Mouse (Mus musculus) heart, adult 2 months (tissue): ENCODE measurements around the gene Lsm10. TPM values are rescaled to one million over a fixed set of nuclear protein-coding genes. Genes with fewer than 3 reads are reported as not detected.
A peak's percentile ranks its signal among the peaks of the same experiment; 100 is the strongest.

ENCODE experiments used
- DNase-seq, 2 experiments: peaks; one replicate each; pipeline ENCODE4 v3.0.0; 2021
- H3K27ac ChIP-seq: fragments of 200-600 bp; 2 replicates; pipeline ENCODE4 v1.8.1; 2022
- H3K27me3 ChIP-seq: fragments of 200-500 bp; 2 replicates; pipeline ENCODE4 v1.6.1; 2012; ENCODE audit warnings: mild to moderate bottlenecking, low read length, inconsistent platforms, mixed read lengths; ENCODE audit not compliant: control insufficient read depth, insufficient read depth
- H3K36me3 ChIP-seq: fragments of 200-500 bp; 2 replicates; pipeline ENCODE4 v1.6.1; 2012; ENCODE audit warnings: low read length, inconsistent platforms; ENCODE audit not compliant: control insufficient read depth, insufficient read depth
- H3K4me1 ChIP-seq: fragments of 200-500 bp; 2 replicates; pipeline ENCODE4 v1.6.1; 2011; ENCODE audit warnings: low read length; ENCODE audit not compliant: control insufficient read depth, insufficient read depth
- H3K4me3 ChIP-seq: fragments of 200-600 bp; 2 replicates; pipeline ENCODE4 v1.8.1; 2022
- H3K79me2 ChIP-seq: fragments of 200-500 bp; replicated peaks from 2 replicates; pipeline ENCODE4 v1.6.1; 2012; ENCODE audit warnings: mild to moderate bottlenecking, inconsistent platforms, low read length, moderate library complexity, mixed read lengths; ENCODE audit not compliant: control insufficient read depth, insufficient read depth
- H3K9ac ChIP-seq: fragments of 200-500 bp; 2 replicates; pipeline ENCODE4 v1.6.1; 2012; ENCODE audit warnings: low read depth, mild to moderate bottlenecking, control low read depth, inconsistent platforms, low read length, mixed read lengths
- CTCF ChIP-seq: fragments of 200-600 bp; IDR thresholded peaks from 2 replicates; pipeline ENCODE4 v1.8.1; 2022; ENCODE audit warnings: antibody characterized with exemption, mild to moderate bottlenecking, moderate library complexity
- EP300 ChIP-seq: fragments of 200-500 bp; IDR thresholded peaks from 2 replicates; pipeline ENCODE4 v1.6.1; 2011; ENCODE audit warnings: low read depth, low read length, control low read depth; ENCODE audit not compliant: insufficient read depth
- POLR2A ChIP-seq: fragments of 200-500 bp; IDR thresholded peaks from 2 replicates; pipeline ENCODE4 v1.6.1; 2011; ENCODE audit warnings: mild to moderate bottlenecking, low read depth, low read length, control low read depth; ENCODE audit not compliant: insufficient read depth
- WGBS: fragments of 180-500 bp; shearing (Covaris S2); methylation state at CpG from one replicate; pipeline ENCODE4 v1.1.7; 2018; 5-methylcytosine and 5-hydroxymethylcytosine counted together
- intact Hi-C: fragments of 180-260 bp; cut with DNase I; formaldehyde crosslinking; loops from one replicate; pipeline ENCODE4 v1.15.1; 2025
- long read RNA-seq: library from polyadenylated mRNA; stranded (forward); transcript quantifications from one replicate; pipeline ENCODE4 v2.0.0, GENCODE M21; 2021
- polyA plus RNA-seq: library from polyadenylated mRNA; depleted of rRNA; stranded (reverse); fragments of >200 nt; gene quantifications from 2 replicates; pipeline ENCODE4 v1.2.3, GENCODE M21; 2012; rRNA removed
- total RNA-seq, 2 experiments: library from RNA; stranded (reverse); gene quantifications; 2 replicates each; pipeline ENCODE4 v1.2.3; 2021

Gene Lsm10
- total RNA-seq = 10 to 100 TPM; 17.0 to 18.9 TPM
- polyA plus RNA-seq = 33.1 and 33.8 TPM in 2 replicates
- long read RNA-seq, transcript Lsm10-201 (2 exons, 943 nt) = major isoform, 12 of 12 reads
- long read RNA-seq, partial matches to known transcripts = 0 of 12 reads
- long read RNA-seq, other reads (novel, unspliced or antisense) = 0 of 12 reads

DNA sequence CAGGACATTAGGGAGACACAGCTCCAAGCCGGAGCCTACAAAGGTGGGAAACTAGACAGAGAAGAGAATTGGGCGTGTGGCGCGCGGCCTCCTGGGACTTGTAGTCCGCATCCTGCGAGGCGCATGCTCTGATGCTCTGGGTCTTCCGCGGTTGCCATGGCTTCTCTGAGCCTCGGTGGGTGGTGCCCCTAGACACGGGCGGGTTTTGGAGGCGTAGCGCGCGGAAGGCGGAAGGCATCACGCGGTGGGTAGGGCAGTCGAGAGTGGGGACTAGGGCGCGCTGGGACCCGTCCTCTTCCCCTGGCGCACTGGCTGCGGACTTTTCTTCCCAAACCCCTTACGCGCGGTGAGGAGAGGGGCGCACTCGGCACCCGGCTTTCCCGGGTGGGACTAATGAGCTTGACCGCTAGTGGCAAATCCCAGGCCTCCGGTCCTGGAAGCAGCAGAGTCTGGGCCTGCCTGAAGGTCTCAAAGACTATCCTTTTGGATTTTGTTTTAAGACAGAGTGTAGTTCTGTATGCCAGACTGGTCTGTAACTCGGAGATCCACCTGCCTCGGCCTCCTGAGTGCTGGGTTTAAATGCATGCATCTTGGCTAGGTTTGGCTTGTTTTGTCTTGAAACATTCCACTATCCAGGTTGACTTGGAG, at the start of gene Lsm10:
Gene Lsm10, plus strand, starts transcription at position 160 of the 648 bp plus-strand sequence.
- TF ChIP-seq EP300 = peak; percentile 47; the same call in 1 of the 2 replicates
- TF ChIP-seq CTCF = 0 out of 2 replicates have a peak, but pooled peaks have one; percentile 4
- peak; percentile 88 for TF ChIP-seq POLR2A
- intact Hi-C loops = no loop called here
- H3K79me2 ChIP-seq = 0 out of 2 replicates have a peak, but pooled peaks cover 1% of the 10 kb centered on the region
- H3K4me3 ChIP-seq = peak within 1 kb of the TSS; percentile 80
- peak; percentile 94 to 97 for DNase-seq
- peak within 1 kb of the TSS; percentile 88 for H3K27ac ChIP-seq
- H3K36me3 ChIP-seq = no peaks in the 10 kb centered on the region
- H3K4me1 ChIP-seq = peaks cover 5% of the 10 kb centered on the region
- H3K27me3 ChIP-seq = no peaks in the 10 kb centered on the region
- peak within 1 kb of the TSS; percentile 87 for H3K9ac ChIP-seq
- 2% methylated on average over 37 of the region's 37 CpGs for WGBS

DNA sequence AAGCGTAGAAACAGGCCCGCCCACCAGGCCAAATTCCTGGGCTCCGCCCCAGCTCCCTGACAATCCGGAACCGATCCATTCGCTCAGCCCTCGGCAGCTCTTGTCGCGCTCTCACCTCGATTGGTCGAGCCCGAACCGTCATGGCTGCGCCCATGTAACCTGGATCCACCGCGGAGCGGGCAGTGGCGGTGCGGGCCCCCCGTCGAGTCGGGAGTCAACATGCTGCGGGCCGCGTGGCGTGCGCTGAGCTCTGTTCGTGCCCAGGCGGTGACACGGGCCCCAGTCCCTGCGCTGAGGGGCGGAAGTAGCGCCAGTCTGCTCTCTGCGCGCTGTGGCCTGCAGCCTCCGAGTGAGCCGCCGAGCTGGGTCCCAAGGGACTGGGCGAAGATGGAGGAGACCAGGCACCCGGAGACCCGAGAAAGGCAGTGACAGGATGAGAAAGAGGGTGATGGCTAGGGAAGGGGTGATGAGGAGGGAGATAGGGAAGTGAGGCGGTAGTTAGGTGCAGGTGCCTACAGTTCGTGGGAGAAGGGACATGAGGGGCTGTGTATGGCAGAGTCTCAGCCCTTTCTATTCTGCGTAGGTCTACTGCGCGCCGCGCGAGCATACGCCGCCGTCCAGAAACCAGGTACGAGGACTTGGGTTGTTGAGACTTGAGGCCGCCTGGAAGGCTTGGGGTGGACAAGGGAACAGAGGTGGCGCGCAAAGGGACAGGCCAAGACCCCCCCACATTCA, 49.4 kb upstream of the Lsm10 start, which contains the start of gene Mrps15:
Gene Mrps15, plus strand, starts transcription at position 75 of the 735 bp plus-strand sequence.
- under 1% methylated on average over 56 of the region's 56 CpGs for WGBS

DNA sequence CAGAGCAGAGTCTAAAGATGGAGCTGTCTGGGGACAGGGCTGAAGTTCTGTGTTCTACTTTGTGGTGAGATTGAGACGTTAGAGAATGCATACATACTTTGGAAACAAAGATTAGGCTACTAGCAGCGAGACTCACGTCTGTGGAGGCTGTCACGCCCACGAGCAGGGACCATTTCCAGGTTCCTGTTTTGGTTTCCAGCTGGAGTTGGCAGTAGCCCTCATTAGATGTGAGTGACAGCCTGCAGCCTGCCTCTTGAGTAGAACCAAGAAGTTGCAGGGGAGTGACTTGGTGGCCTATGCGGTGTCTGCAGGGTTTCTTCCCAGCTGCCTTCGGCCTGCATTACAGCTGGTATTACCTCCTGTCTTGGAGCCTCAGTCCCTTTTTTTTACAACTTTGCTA, 44.8 kb upstream of the Lsm10 start:
- H3K4me1 ChIP-seq = peaks cover 2% of the 10 kb centered on the region
- no peak for TF ChIP-seq EP300
- no peak for TF ChIP-seq CTCF
- no peak for TF ChIP-seq POLR2A
- H3K79me2 ChIP-seq = no peaks in the 10 kb centered on the region
- H3K36me3 ChIP-seq = no peaks in the 10 kb centered on the region
- 35% methylated on average over 7 of the region's 7 CpGs for WGBS
- DNase-seq = peak in 1 of 2 experiments; percentile 38
- no peak overlapping the region for H3K9ac ChIP-seq
- no peak overlapping the region for H3K4me3 ChIP-seq
- H3K27me3 ChIP-seq = no peaks in the 10 kb centered on the region
- intact Hi-C loops = no loop called here
- H3K27ac ChIP-seq = no peak overlapping the region

More for the DNA sequence above, 49.4 kb upstream of the Lsm10 start, which contains the start of gene Mrps15:
- Histone ChIP-seq H3K79me2 (no peaks in the 10 kb centered on the region), H3K4me1 (peaks cover 2% of the 10 kb centered on the region), H3K36me3 (no peaks in the 10 kb centered on the region), H3K4me3 (peak within 1 kb of the TSS; percentile 93), H3K9ac (peak within 1 kb of the TSS; percentile 96), H3K27ac (peak within 1 kb of the TSS; percentile 73), H3K27me3 (no peaks in the 10 kb centered on the region)
- TF ChIP-seq CTCF = no peak
- TF ChIP-seq POLR2A = peak; percentile 55; the same call in 1 of the 2 replicates
- peak; percentile 71 for TF ChIP-seq EP300
- peak; percentile 87 to 89 for DNase-seq
- intact Hi-C loops = no loop called here

DNA sequence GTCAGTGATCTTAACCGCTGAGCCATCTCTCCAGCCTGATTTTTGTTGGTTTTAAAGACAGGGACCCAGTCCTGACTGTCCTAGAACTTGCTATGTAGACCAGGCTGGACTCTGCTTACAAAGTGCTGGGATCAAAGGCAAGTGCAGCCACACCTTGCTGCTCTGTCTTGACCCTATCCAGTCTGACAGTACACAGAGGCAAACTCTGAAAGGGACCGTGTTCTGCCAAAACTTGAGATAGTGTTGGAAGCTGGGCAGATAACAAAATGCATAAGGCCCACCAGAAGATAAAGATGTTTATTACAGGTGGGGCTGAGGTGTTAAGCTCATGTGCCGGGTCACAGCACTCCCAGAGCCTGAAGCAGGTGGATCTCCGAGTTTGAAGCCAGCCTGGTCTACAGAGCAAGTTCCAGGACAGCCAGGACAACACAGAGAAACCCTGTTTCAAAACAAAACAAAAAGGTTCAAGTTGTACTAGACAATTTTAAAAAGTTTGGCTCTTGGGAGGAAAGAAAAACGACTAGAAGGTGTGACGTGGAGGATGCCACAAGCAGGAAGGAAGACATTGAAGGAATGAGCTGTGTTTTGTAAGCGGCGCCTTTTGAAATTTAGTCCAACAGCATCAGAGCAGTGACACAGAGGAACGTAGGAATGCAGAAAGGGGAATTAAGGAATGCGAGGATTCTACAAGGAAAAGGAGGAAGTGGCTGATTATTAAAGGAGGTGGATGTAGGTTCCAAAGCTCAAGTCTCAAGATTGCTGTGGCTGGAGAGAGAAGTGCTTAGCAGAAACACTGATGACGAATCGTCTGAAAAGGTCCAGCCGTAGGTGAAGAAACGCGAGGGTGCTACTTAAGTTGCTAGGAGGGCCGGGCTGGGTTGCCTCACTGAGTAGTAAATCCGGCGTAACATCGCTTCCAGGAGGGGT, 39.0 kb upstream of the Lsm10 start:
- Histone ChIP-seq H3K36me3 (no peaks in the 10 kb centered on the region), H3K27me3 (no peaks in the 10 kb centered on the region), H3K9ac (peak overlapping the region; percentile 14; the same call in 1 of the 2 replicates), H3K4me3 (peak overlapping the region; percentile 62), H3K27ac (no peak overlapping the region), H3K79me2 (no peaks in the 10 kb centered on the region), H3K4me1 (peaks cover 2% of the 10 kb centered on the region; the same call in 1 of the 2 replicates)
- TF ChIP-seq POLR2A (no peak), CTCF (no peak), EP300 (no peak)
- no peak for DNase-seq
- WGBS = 11% methylated on average over 19 of the region's 19 CpGs
- intact Hi-C loops = no loop called here
